Mouse (Mus musculus) forebrain, embryonic 13.5 days (tissue): Measurements from ENCODE around the gene Olfr101. TPM values are rescaled to one million over a fixed set of nuclear protein-coding genes. Genes with fewer than 3 reads are reported as not detected.

Source experiments
- ATAC-seq: fragments of 200-750 bp; cut with Nextera tagmentation; 2 replicates; pipeline ENCODE4 v1.8.0; 2017
- H3K27ac ChIP-seq: fragments of 300-500 bp; sonication (generic); 2 replicates; pipeline ENCODE4 v1.5.1; 2015; ENCODE audit warnings: inconsistent platforms, mild to moderate bottlenecking, moderate library complexity
- H3K27me3 ChIP-seq: fragments of 300-500 bp; sonication (generic); 2 replicates; pipeline ENCODE4 v1.6.1; 2015; ENCODE audit warnings: mild to moderate bottlenecking, inconsistent platforms
- H3K36me3 ChIP-seq: fragments of 300-500 bp; sonication (generic); 2 replicates; pipeline ENCODE4 v1.6.1; 2015; ENCODE audit warnings: mild to moderate bottlenecking, inconsistent platforms; ENCODE audit not compliant: poor library complexity, severe bottlenecking
- H3K4me1 ChIP-seq: fragments of 300-500 bp; sonication (generic); 2 replicates; pipeline ENCODE4 v1.6.1; 2015; ENCODE audit warnings: inconsistent platforms
- H3K4me2 ChIP-seq: fragments of 300-500 bp; sonication (generic); 2 replicates; pipeline ENCODE4 v1.6.1; 2015; ENCODE audit warnings: inconsistent platforms, mild to moderate bottlenecking, moderate library complexity
- H3K4me3 ChIP-seq: fragments of 300-500 bp; sonication (generic); 2 replicates; pipeline ENCODE4 v1.5.1; 2015; ENCODE audit warnings: mild to moderate bottlenecking, inconsistent platforms
- H3K9ac ChIP-seq: fragments of 300-500 bp; sonication (generic); 2 replicates; pipeline ENCODE4 v1.6.1; 2015; ENCODE audit warnings: mild to moderate bottlenecking, inconsistent platforms
- H3K9me3 ChIP-seq: fragments of 300-500 bp; sonication (generic); replicated peaks from 2 replicates; pipeline ENCODE4 v1.6.1; 2016; ENCODE audit warnings: inconsistent platforms
- WGBS: fragments of 180-500 bp; shearing (Covaris S2); methylation state at CpG from one replicate; pipeline ENCODE4 v1.1.7; 2015; 5-methylcytosine and 5-hydroxymethylcytosine counted together
- polyA plus RNA-seq: library from polyadenylated mRNA; unstranded; fragments of >200 nt; fragmentation: Nextera tagmentation; extraction: Ambion mirVana; gene quantifications from 2 replicates; pipeline ENCODE4 v1.2.1, GENCODE M21; 2015

Olfr101 gene
- polyA plus RNA-seq, 1 experiment from 2014 or later = not detected

DNA sequence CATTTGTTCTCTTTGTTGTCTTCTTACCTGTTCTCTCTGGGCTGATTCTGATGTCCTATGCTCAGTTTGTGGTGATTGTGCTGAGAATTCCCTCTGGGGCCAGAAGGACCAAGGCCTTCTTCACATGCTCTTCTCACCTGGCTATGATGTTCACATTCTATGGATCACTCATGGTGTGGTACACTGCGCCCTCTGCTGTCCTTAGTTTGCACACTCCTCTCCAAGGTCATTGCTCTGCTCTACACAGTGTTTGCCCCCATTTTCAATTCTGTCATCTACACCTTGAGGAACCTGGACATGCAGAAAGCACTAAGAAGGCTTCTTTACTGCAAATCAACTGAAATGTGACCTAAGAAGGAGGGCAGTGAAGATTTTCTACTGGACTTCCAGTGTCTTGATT lies 53.6 kb downstream of the Olfr101 start:
- Histone ChIP-seq H3K9me3 (no peaks in the 10 kb centered on the region), H3K4me2 (no peak overlapping the region), H3K4me3 (no peak overlapping the region), H3K4me1 (no peaks in the 10 kb centered on the region), H3K27me3 (no peaks in the 10 kb centered on the region), H3K36me3 (no peaks in the 10 kb centered on the region), H3K27ac (no peak overlapping the region), H3K9ac (no peak overlapping the region)
- ATAC-seq = no peak
- 10% methylated on average over 1 of the region's 1 CpGs for WGBS

DNA sequence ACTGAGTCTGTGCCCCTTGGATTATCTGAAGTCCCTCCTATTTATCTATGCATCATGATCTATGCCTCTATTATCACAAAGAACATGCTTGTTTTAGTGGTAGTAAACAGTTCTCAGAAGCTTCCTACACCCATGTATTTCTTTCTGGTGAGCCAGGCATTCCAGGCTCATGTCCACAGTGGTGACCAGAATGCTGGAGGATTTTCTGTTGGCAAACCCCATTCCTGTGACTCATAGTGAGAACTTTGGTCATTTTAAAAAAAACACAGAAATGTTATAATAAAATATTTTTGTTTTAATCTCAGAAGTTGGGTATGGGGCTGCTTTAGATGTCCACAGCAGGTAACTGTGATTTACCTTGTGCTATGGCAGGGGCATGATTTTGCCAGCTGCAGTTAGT lies 54.7 kb downstream of the Olfr101 start:
- Histone ChIP-seq H3K4me1 (no peaks in the 10 kb centered on the region), H3K27me3 (no peaks in the 10 kb centered on the region), H3K9me3 (no peaks in the 10 kb centered on the region), H3K9ac (no peak overlapping the region), H3K27ac (no peak overlapping the region), H3K36me3 (no peaks in the 10 kb centered on the region), H3K4me3 (no peak overlapping the region), H3K4me2 (no peak overlapping the region)
- ATAC-seq = no peak

Other genes with a start within 250 kb of the Olfr101 start
- 0.09 and 0.10 TPM in 2 replicates for gene Olfr90, start 215.8 kb downstream of the Olfr101 start, polyA plus RNA-seq
- gene Olfr91, start 206.0 kb downstream of the Olfr101 start, polyA plus RNA-seq = not detected in 2 replicates
- gene Olfr92, start 184.2 kb downstream of the Olfr101 start, polyA plus RNA-seq = not detected in 2 replicates
- not detected in 2 replicates for gene Olfr93, start 142.8 kb downstream of the Olfr101 start, polyA plus RNA-seq
- gene Ubd, start 110.4 kb downstream of the Olfr101 start, polyA plus RNA-seq = not detected in 2 replicates
- gene Olfr94, start 103.3 kb downstream of the Olfr101 start, polyA plus RNA-seq = not detected in 2 replicates
- gene Olfr95, start 91.2 kb downstream of the Olfr101 start, polyA plus RNA-seq = not detected in 2 replicates
- gene Olfr96, start 84.2 kb downstream of the Olfr101 start, polyA plus RNA-seq = not detected in 2 replicates
- gene Olfr97, start 67.0 kb downstream of the Olfr101 start, polyA plus RNA-seq = not detected in 2 replicates
- not detected in 2 replicates for gene Olfr98, start 40.6 kb downstream of the Olfr101 start, polyA plus RNA-seq
- 0.61 and 1.6 TPM in 2 replicates for gene H2-M3, start 34.1 kb downstream of the Olfr101 start, polyA plus RNA-seq
- not detected in 2 replicates for gene Olfr99, start 20.9 kb downstream of the Olfr101 start, polyA plus RNA-seq
- not detected in 2 replicates for gene Olfr102, start 12.7 kb upstream of the Olfr101 start, polyA plus RNA-seq
- not detected in 2 replicates for gene Olfr103, start 35.4 kb upstream of the Olfr101 start, polyA plus RNA-seq
- not detected in 2 replicates for gene Olfr104-ps, start 55.3 kb upstream of the Olfr101 start, polyA plus RNA-seq
- gene Olfr105-ps, start 74.7 kb upstream of the Olfr101 start, polyA plus RNA-seq = not detected in 2 replicates
- gene Olfr106-ps, start 86.1 kb upstream of the Olfr101 start, polyA plus RNA-seq = not detected in 2 replicates
- gene Olfr107, start 94.9 kb upstream of the Olfr101 start, polyA plus RNA-seq = not detected in 2 replicates
- not detected in 2 replicates for gene Olfr108, start 141.2 kb upstream of the Olfr101 start, polyA plus RNA-seq
- not detected in 2 replicates for gene Olfr109, start 154.6 kb upstream of the Olfr101 start, polyA plus RNA-seq
- gene H2-M2, start 179.2 kb upstream of the Olfr101 start, polyA plus RNA-seq = not detected in 2 replicates
- gene Olfr110, start 188.2 kb upstream of the Olfr101 start, polyA plus RNA-seq = not detected in 2 replicates
- gene Olfr111, start 203.7 kb upstream of the Olfr101 start, polyA plus RNA-seq = not detected in 2 replicates